Mouse (Mus musculus) midbrain, embryonic 16.5 days (tissue): ENCODE results near the gene Phactr1. TPM values are rescaled to one million over a fixed set of nuclear protein-coding genes. Genes with fewer than 3 reads are reported as not detected.

Source experiments
- ATAC-seq: fragments of 200-750 bp; cut with Nextera tagmentation; 2 replicates; pipeline ENCODE4 v1.8.0; 2017; ENCODE audit warnings: moderate TSS enrichment
- H3K27ac ChIP-seq: fragments of 300-500 bp; sonication (generic); 2 replicates; pipeline ENCODE4 v1.5.1; 2014; ENCODE audit warnings: mild to moderate bottlenecking, low read length, mixed read lengths
- H3K27me3 ChIP-seq: fragments of 300-500 bp; sonication (generic); 2 replicates; pipeline ENCODE4 v1.6.1; 2014; ENCODE audit warnings: low read depth, low read length, mixed read lengths; ENCODE audit not compliant: control insufficient read depth, insufficient read depth
- H3K36me3 ChIP-seq: fragments of 300-500 bp; sonication (generic); 2 replicates; pipeline ENCODE4 v1.6.1; 2014; ENCODE audit warnings: mild to moderate bottlenecking, low read length, moderate library complexity, mixed read lengths; ENCODE audit not compliant: control insufficient read depth, insufficient read depth
- H3K4me1 ChIP-seq: fragments of 300-500 bp; sonication (generic); 2 replicates; pipeline ENCODE4 v1.6.1; 2014; ENCODE audit warnings: mild to moderate bottlenecking, low read length, mixed read lengths; ENCODE audit not compliant: control insufficient read depth, insufficient read depth
- H3K4me2 ChIP-seq: fragments of 300-500 bp; sonication (generic); 2 replicates; pipeline ENCODE4 v1.6.1; 2014; ENCODE audit warnings: mild to moderate bottlenecking, low read length, mixed read lengths
- H3K4me3 ChIP-seq: fragments of 300-500 bp; sonication (generic); 2 replicates; pipeline ENCODE4 v1.5.1; 2014; ENCODE audit warnings: low read depth, mild to moderate bottlenecking, low read length, moderate library complexity, mixed read lengths
- H3K9ac ChIP-seq: fragments of 300-500 bp; sonication (generic); 2 replicates; pipeline ENCODE4 v1.6.1; 2014; ENCODE audit warnings: low read depth, low read length, mixed read lengths
- H3K9me3 ChIP-seq: fragments of 300-500 bp; sonication (generic); replicated peaks from 2 replicates; pipeline ENCODE4 v1.6.1; 2014; ENCODE audit warnings: mild to moderate bottlenecking, low read length, mixed read lengths; ENCODE audit not compliant: control insufficient read depth, poor library complexity, severe bottlenecking
- WGBS: fragments of 180-500 bp; shearing (Covaris S2); extraction: QIAGEN DNeasy Blood & Tissue Kit; methylation state at CpG from one replicate; pipeline ENCODE4 v1.1.7; 2014; 5-methylcytosine and 5-hydroxymethylcytosine counted together
- polyA plus RNA-seq: library from polyadenylated mRNA; unstranded; fragments of >200 nt; fragmentation: Nextera tagmentation; extraction: Ambion mirVana; gene quantifications from 2 replicates; pipeline ENCODE4 v1.2.1, GENCODE M21; 2015

Phactr1 gene
- polyA plus RNA-seq, 1 experiment from 2014 or later, result 62.5 TPM

GRCm38 (mm10) chr13:42976144-42976543 lies 295.7 kb downstream of the Phactr1 start:
- WGBS, result 89% methylated on average over 3 of the region's 3 CpGs
- no peak overlapping the region for H3K9ac ChIP-seq
- ATAC-seq, result no peak

GRCm38 (mm10) chr13:42976967-42977366 lies 296.5 kb downstream of the Phactr1 start:
- Histone ChIP-seq H3K4me1 (peaks cover 3% of the 10 kb centered on the region; the same call in 1 of the 2 replicates), H3K9me3 (no peaks in the 10 kb centered on the region), H3K36me3 (no peaks in the 10 kb centered on the region), H3K27me3 (no peaks in the 10 kb centered on the region), H3K4me3 (no peak overlapping the region), H3K4me2 (no peak overlapping the region), H3K9ac (no peak overlapping the region), H3K27ac (no peak overlapping the region)
- no peak for ATAC-seq
- WGBS, result 51% methylated on average over 5 of the region's 5 CpGs

More at GRCm38 (mm10) chr13:42976144-42976543, 295.7 kb downstream of the Phactr1 start:
- no peak overlapping the region for H3K4me2 ChIP-seq
- no peaks in the 10 kb centered on the region for H3K9me3 ChIP-seq
- H3K27ac ChIP-seq, result no peak overlapping the region
- no peaks in the 10 kb centered on the region for H3K36me3 ChIP-seq
- H3K27me3 ChIP-seq, result no peaks in the 10 kb centered on the region
- H3K4me1 ChIP-seq, result peaks cover 3% of the 10 kb centered on the region; the same call in 1 of the 2 replicates
- no peak overlapping the region for H3K4me3 ChIP-seq

GRCm38 (mm10) chr13:42980581-42980980 lies 300.2 kb downstream of the Phactr1 start:
- H3K27me3 ChIP-seq, result no peaks in the 10 kb centered on the region
- peak; percentile 8; the same call in 1 of the 2 replicates for ATAC-seq
- H3K4me1 ChIP-seq, result no peaks in the 10 kb centered on the region; the same call in 1 of the 2 replicates
- no peak overlapping the region for H3K27ac ChIP-seq
- H3K36me3 ChIP-seq, result no peaks in the 10 kb centered on the region
- H3K9me3 ChIP-seq, result no peaks in the 10 kb centered on the region
- no peak overlapping the region for H3K9ac ChIP-seq
- no peak overlapping the region for H3K4me2 ChIP-seq
- 41% methylated on average over 4 of the region's 4 CpGs for WGBS
- H3K4me3 ChIP-seq, result no peak overlapping the region

GRCm38 (mm10) chr13:42982646-42983045 lies 302.2 kb downstream of the Phactr1 start:
- Histone ChIP-seq H3K9ac (no peak overlapping the region), H3K4me2 (no peak overlapping the region), H3K4me3 (no peak overlapping the region), H3K27ac (no peak overlapping the region), H3K9me3 (no peaks in the 10 kb centered on the region), H3K4me1 (no peaks in the 10 kb centered on the region; the same call in 1 of the 2 replicates), H3K36me3 (no peaks in the 10 kb centered on the region), H3K27me3 (no peaks in the 10 kb centered on the region)
- ATAC-seq, result no peak
- 89% methylated on average over 9 of the region's 9 CpGs for WGBS

- Histone ChIP-seq H3K4me2 (no peak overlapping the region), H3K27ac (no peak overlapping the region), H3K36me3 (no peaks in the 10 kb centered on the region), H3K9ac (no peak overlapping the region), H3K9me3 (no peaks in the 10 kb centered on the region), H3K27me3 (no peaks in the 10 kb centered on the region), H3K4me1 (no peaks in the 10 kb centered on the region), H3K4me3 (no peak overlapping the region)
- no peak; the same call in 1 of the 2 replicates for ATAC-seq
- WGBS, result 75% methylated on average over 7 of the region's 7 CpGs
These were observed 305.4 kb downstream of the Phactr1 start for GRCm38 (mm10) chr13:42985806-42986205.

- no peak overlapping the region for H3K27ac ChIP-seq
- no peaks in the 10 kb centered on the region for H3K27me3 ChIP-seq
- no peak for ATAC-seq
- H3K4me3 ChIP-seq, result no peak overlapping the region
- H3K9me3 ChIP-seq, result no peaks in the 10 kb centered on the region
- H3K36me3 ChIP-seq, result no peaks in the 10 kb centered on the region
- H3K9ac ChIP-seq, result no peak overlapping the region
- 63% methylated on average over 5 of the region's 5 CpGs for WGBS
- no peaks in the 10 kb centered on the region for H3K4me1 ChIP-seq
- H3K4me2 ChIP-seq, result no peak overlapping the region
These were observed 307.6 kb downstream of the Phactr1 start for GRCm38 (mm10) chr13:42987931-42988579.

GRCm38 (mm10) chr13:42989481-42989880 lies 309.1 kb downstream of the Phactr1 start:
- Histone ChIP-seq H3K9me3 (0 out of 2 replicates have a peak, but pooled peaks cover 2% of the 10 kb centered on the region), H3K36me3 (peaks cover 2% of the 10 kb centered on the region; the same call in 1 of the 2 replicates), H3K27ac (no peak overlapping the region), H3K4me1 (no peaks in the 10 kb centered on the region), H3K4me2 (no peak overlapping the region), H3K4me3 (no peak overlapping the region), H3K27me3 (no peaks in the 10 kb centered on the region), H3K9ac (no peak overlapping the region)
- WGBS, result 92% methylated on average over 5 of the region's 5 CpGs
- no peak for ATAC-seq

GRCm38 (mm10) chr13:42990051-42990450 lies 309.6 kb downstream of the Phactr1 start:
- no peaks in the 10 kb centered on the region for H3K4me1 ChIP-seq
- H3K9me3 ChIP-seq, result 0 out of 2 replicates have a peak, but pooled peaks cover 2% of the 10 kb centered on the region
- 90% methylated on average over 3 of the region's 3 CpGs for WGBS
- no peak overlapping the region for H3K27ac ChIP-seq
- ATAC-seq, result no peak
- no peak overlapping the region for H3K4me3 ChIP-seq
- no peak overlapping the region for H3K4me2 ChIP-seq
- H3K9ac ChIP-seq, result no peak overlapping the region
- H3K27me3 ChIP-seq, result no peaks in the 10 kb centered on the region
- H3K36me3 ChIP-seq, result peaks cover 2% of the 10 kb centered on the region; the same call in 1 of the 2 replicates

- no peak overlapping the region for H3K9ac ChIP-seq
- H3K27me3 ChIP-seq, result no peaks in the 10 kb centered on the region
- H3K4me1 ChIP-seq, result no peaks in the 10 kb centered on the region
- 83% methylated on average over 2 of the region's 2 CpGs for WGBS
- 0 out of 2 replicates have a peak, but pooled peaks cover 2% of the 10 kb centered on the region for H3K9me3 ChIP-seq
- no peak overlapping the region for H3K4me2 ChIP-seq
- H3K4me3 ChIP-seq, result no peak overlapping the region
- no peak overlapping the region for H3K27ac ChIP-seq
- no peak for ATAC-seq
- peaks cover 2% of the 10 kb centered on the region; the same call in 1 of the 2 replicates for H3K36me3 ChIP-seq
These were observed 310.2 kb downstream of the Phactr1 start for GRCm38 (mm10) chr13:42990493-42991111.
